Mouse (Mus musculus) bone marrow macrophage, adult 2 months (primary cell): ENCODE measurements around the gene Elovl4.

ENCODE experiments used
- CTCF ChIP-seq: IDR thresholded peaks from 2 replicates; pipeline ENCODE4 v1.5.1; 2012; ENCODE audit warnings: low read depth, mild to moderate bottlenecking, low read length, moderate library complexity
- POLR2A ChIP-seq: IDR thresholded peaks from 2 replicates; pipeline ENCODE4 v1.6.1; 2012; ENCODE audit warnings: mild to moderate bottlenecking, low read depth, low read length, borderline replicate concordance

- TF ChIP-seq CTCF (no peak), POLR2A (no peak)
These were observed 707 bp downstream of the Elovl4 start for GRCm38 (mm10) chr9:83805164-83805976.
